Mouse (Mus musculus): ENCODE results near the gene Cacna2d4.

- TF ChIP-seq CTCF (IDR thresholded peaks at IDR 0.05; ENCODE audit: low read depth, low read length) (no peak), POLR2A (IDR thresholded peaks at IDR 0.05; ENCODE audit: extremely low read depth, insufficient read depth, low read length) (no peak)
These were observed 71.6 kb downstream of the Cacna2d4 start for GRCm38 (mm10) chr6:119307867-119308413.

Data from liver, adult 2 months (tissue).